Mouse (Mus musculus) adrenal gland, postnatal 36 days (tissue): ENCODE results near the gene Ubap2l. TPM values are rescaled to one million over a fixed set of nuclear protein-coding genes. Genes with fewer than 3 reads are reported as not detected.
A peak's percentile ranks its signal among the peaks of the same experiment; 100 is the strongest.

ENCODE experiments used
- DNase-seq, 2 experiments: peaks; one replicate each; pipeline ENCODE4 v3.0.0; 2021; ENCODE audit warnings: mixed read lengths in 1 of 2
- long read RNA-seq, 2 experiments: library from polyadenylated mRNA; stranded (forward); transcript quantifications; one replicate each; pipeline ENCODE4 v2.0.0; 2021; ENCODE audit warnings: borderline sequencing depth in 2 of 2
- total RNA-seq, 2 experiments: library from RNA; stranded (reverse); gene quantifications; 2 replicates each; pipeline ENCODE4 v1.2.3; 2021

Ubap2l gene
- 100 to 1,000 TPM; 146 to 159 TPM for total RNA-seq
- long read RNA-seq, experiment 1, partial matches to known transcripts, result 26 of 36 reads
- long read RNA-seq, experiment 1, other reads (novel, unspliced or antisense), result 8 of 36 reads
- long read RNA-seq, experiment 2, partial matches to known transcripts, result 4 of 21 reads
- long read RNA-seq, experiment 2, other reads (novel, unspliced or antisense), result 16 of 21 reads

- DNase-seq, result peak; percentile 95 to 96
Measured at GRCm38 (mm10) chr3:90052351-90053241, at the start of gene Ubap2l. Ubap2l (minus strand) TSS chr3:90052628.

DNA sequence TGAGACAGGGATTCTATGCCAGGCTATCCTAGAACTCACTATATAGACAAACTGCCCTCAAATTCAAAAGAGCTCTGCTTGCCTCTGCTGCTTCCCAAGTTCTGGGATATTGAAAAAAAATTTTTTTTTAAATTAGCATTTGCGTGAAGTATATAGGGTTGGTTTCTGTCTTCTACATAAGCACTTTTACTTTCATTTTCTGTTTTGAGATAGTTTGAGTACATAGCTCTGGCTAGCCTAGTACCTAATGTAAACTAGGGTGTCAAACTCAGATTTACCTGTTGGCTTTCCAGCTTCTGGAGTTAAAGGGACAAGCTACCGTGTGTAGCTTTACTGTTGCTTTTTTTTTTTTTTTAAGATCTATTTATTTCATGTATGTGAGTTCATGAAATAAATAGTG lies 49.2 kb upstream of the Ubap2l start:
- no peak for DNase-seq

DNA sequence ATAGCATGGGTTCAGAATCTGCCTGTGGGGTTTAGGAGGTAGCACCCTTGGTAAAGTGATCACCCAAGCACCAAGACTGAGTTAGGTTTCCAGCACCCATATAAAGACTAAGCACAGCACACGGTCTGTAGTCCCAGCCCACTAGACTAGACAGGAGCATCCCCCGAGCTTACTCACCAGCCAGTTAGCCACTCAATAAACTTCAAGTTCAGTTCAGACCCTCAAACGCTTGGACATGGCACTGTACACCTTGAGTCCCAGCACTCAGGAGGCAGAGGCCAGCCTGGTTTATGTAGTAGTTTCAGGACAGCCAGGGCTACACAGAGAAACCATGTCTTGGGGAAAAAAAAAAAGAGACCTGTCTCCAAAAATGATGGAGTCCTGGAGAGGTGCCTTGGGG lies 48.6 kb upstream of the Ubap2l start:
- DNase-seq, result no peak

DNA sequence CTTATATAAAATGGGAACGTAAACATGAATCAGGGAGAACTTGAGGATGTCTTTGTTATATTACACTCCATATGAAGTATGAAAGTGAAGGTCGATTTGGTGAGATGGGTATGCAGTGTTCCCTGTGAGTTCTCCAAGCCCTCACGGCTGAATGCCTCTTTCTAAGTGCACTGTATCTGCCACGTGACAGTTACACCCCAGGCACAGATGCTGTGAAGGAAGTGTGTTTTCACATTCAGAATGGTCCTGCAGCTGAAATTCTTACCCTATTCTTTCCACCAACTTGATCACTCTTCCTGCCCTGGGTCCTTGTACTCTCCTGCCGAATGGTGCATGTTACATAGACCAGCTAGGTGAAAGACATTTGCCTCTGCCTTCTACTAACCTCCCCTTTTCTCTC lies 45.5 kb upstream of the Ubap2l start:
- DNase-seq, result no peak

DNA sequence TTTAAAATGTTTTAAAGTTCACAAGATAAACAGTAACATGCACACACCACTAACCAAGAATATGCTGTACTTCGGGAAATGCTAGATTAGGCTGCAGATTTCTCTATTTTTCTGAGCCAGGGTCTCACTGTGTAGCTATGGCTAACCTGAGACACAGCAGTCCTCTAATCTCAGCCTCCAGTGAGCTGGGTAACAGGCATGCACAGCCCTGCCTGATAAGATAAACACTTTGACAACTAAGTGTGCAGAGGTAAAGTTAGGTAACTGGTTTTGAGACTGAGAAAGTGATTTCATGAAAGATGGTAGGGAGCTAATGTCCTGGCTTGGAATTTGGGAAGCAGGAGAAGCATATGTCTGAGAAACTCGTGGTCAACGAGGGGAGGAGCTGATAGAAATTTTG lies 42.0 kb upstream of the Ubap2l start:
- DNase-seq, result no peak

DNA sequence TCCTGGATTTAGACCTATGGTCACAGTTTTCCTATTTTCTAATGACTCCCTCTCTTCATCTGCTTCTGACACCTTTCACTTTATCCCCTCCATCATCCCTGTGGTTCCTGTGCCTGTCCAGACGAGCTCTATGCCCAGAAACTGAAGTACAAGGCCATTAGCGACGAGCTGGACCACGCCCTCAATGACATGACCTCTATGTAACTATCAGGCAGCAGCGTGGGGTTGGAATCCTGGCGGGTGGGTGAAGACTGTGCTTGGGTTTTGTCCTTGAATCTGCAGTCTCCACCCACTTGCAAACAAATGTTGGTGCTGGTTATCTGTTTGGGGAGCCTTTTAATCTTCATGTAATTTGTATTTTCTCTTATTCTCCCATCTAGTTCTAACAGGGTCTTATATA lies 38.5 kb upstream of the Ubap2l start:
- peak; percentile 58 to 65 for DNase-seq

- DNase-seq, result no peak
Measured at GRCm38 (mm10) chr3:90088617-90089016, 36.2 kb upstream of the Ubap2l start.

- no peak for DNase-seq
Measured at GRCm38 (mm10) chr3:90086068-90086467, 33.6 kb upstream of the Ubap2l start.

DNA sequence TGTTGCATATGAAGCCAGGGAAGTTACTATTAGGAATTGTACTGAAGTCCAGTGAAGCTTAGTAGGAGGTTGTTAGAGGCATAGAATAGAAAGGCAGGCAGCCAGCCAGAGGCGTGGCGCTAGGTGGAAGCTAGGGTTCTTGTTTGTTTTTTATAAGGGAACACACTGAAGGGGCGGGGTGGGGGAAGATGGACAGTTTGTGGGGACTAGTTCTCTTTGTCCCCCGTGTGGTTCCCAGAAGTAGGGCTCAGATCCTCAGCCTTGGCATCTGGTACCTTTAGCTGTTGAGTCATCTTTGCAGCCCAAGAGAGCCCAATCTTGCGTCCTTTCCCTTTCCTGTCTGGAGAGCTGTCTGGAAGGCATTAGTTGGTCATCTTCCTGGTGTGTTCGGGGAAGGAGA lies 32.9 kb upstream of the Ubap2l start:
- peak; percentile 36 to 54 for DNase-seq

DNA sequence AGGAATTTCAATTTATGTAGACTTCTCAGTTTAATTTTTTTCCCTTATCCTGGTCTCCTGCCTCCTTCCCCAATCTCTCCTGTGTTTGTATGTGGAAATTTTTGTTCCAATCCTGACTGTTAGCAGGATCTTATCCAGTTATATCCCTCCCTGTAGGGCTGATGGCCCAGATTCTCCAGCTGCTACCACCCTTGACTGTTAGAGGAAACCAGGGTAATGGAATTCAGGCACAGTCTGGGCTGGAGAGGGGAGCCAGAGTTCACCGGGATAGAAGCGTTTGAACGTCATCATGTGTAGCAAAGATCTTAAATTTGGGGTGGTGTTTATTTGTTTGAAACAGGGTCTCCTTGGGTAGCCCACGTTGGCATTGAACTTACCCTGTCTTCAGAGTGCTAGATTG lies 32.4 kb upstream of the Ubap2l start:
- DNase-seq, result no peak

DNA sequence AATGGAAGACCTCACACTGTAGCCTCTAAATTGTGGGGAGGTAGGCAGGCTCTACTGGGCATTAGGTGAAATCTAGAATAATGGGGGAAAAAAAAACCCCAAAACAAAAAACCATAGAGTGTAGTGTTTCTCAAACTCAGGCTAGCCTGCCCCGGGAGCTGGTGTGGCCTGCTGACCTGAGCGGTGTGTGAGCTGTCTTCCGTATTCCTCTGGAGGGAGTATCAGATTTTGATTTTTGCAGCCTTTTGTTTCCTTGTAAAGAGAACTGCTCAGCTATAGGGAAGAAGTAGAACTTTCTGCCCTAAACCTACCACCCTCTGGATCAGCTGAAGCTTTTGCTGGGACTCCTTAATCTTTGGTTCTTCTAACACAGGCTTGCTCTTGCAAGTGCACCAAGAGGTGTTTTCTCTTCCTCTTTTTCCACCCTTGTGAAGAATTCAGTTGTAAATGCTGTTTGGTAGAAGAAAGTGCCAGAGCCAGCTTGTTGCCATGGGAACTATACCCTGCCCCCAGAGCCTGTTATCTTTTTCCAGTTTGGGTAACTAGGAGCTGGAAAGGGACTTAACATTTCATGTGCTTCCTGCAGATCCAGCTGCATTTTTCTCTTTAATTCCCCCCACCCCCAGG lies 31.4 kb upstream of the Ubap2l start:
- peak; percentile 31 to 55 for DNase-seq

GRCm38 (mm10) chr3:90083034-90083433 lies 30.6 kb upstream of the Ubap2l start:
- peak; percentile 36 to 49 for DNase-seq

- DNase-seq, result no peak
Measured at GRCm38 (mm10) chr3:90081365-90082240, 29.2 kb upstream of the Ubap2l start.

GRCm38 (mm10) chr3:90080498-90080863 lies 28.1 kb upstream of the Ubap2l start:
- no peak for DNase-seq

DNA sequence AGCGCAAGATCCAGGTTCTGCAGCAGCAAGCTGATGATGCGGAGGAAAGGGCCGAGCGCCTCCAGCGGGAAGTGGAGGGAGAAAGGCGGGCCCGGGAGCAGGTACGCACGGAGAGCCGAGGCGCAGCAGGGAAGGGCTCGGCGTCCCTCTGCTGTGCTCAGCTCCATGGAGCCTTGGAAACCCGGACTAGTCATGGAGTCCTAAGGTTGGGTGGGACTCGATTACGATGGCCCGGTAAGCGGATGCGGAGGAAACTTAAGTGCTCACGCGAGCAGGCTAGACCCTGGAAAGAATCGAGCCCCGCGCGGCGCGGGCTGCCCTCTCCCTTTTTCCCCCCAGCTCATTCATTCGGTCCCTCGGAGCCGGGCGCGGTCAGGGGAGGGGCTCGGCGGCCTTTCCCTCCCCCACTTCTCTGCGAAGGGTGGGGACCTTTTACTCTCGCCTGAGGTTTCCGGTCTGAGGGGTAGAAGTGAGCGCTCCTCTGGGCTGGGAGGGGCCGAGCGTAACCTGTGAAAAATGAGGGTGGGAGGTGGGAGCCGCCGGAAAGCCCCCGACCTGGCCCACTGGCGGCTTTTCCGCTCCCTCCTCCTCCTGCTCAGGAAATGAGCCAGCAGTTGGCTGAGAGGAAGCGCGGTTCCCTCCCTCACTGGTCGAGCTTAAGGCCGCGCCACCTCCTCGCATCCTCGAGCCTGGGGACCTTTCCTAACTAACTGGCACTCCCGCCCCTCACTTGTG lies 27.5 kb upstream of the Ubap2l start:
- DNase-seq, result peak; percentile 80 to 81

- DNase-seq, result peak; percentile 97
Measured at GRCm38 (mm10) chr3:90079133-90079762, 26.8 kb upstream of the Ubap2l start.

DNA sequence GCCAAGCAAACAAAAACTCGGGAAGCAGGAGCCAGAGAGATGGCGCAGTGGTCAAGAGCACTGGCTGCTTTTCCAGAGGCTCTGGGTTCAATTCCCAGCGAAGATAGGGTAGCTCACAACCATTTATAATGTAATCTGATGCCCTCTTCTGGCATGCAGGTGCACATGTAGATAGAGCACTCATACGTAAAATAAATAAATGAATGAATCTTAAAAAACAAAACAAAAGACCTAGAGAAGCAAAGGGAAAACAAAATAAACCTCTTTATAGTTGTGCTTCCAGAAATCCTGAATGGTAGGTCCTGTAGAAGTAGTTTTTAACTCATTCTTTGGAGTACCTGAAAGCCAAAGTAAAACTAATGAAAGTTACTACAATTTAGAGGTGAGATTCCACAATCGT lies 25.8 kb upstream of the Ubap2l start:
- no peak for DNase-seq

GRCm38 (mm10) chr3:90076921-90077716 lies 24.7 kb upstream of the Ubap2l start:
- peak; percentile 78 to 84 for DNase-seq

GRCm38 (mm10) chr3:90072294-90072693 lies 19.9 kb upstream of the Ubap2l start, which contains the start of gene Tpm3:
Tpm3 (plus strand) TSS chr3:90072649.
- no peak for DNase-seq

DNA sequence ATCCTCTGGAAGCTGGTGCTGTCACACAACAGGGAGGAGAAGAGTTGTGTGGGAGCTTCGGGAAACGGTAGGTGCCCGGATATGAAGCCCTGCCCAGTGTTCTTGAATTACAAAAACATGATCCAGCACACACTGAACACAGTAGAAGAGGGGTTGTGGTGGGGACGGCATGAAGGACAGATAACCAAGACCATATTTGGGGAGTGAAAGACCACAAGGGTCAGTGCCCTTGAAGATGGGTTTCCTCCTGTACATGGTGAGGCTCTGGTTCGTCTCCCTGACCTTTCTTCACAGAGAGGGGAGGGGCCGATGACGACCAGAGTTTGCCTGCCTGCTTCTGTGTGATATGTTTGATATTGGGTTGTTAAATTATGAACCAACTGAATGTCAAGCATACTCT lies 17.3 kb upstream of the Ubap2l start:
- DNase-seq, result peak in 1 of 2 experiments; percentile 24
